Mouse (Mus musculus): ENCODE data around the gene Fpr-rs3. TPM values are rescaled to one million over a fixed set of nuclear protein-coding genes. Genes with fewer than 3 reads are reported as not detected.

Gene Fpr-rs3
- not detected for total RNA-seq (2021)
- long read RNA-seq, experiment 1, result 0 reads
- long read RNA-seq, experiment 2, result 0 reads

GRCm38 (mm10) chr17:20624777-20625176 lies at the start of gene Fpr-rs3:
Fpr-rs3 (minus strand) TSS chr17:20624877.
- no peak for DNase-seq

- DNase-seq, result no peak
Measured at GRCm38 (mm10) chr17:20596323-20596722, 28.4 kb downstream of the Fpr-rs3 start, which contains the start of gene Vmn2r110. Vmn2r110 (minus strand) TSS chr17:20596423.

Other genes with a start within 250 kb of the Fpr-rs3 start
- not detected for gene Vmn1r224, start 210.7 kb downstream of the Fpr-rs3 start, total RNA-seq (2021)
- gene Vmn2r108, start 143.5 kb downstream of the Fpr-rs3 start, total RNA-seq (2021), result not detected
- not detected for gene Vmn1r225, start 126.7 kb downstream of the Fpr-rs3 start, total RNA-seq (2021)
- not detected for gene Vmn2r109, start 60.1 kb downstream of the Fpr-rs3 start, total RNA-seq (2021)
- gene Vmn2r110, start 28.5 kb downstream of the Fpr-rs3 start, total RNA-seq (2021), result not detected
- gene Vmn1r226, start 58.0 kb upstream of the Fpr-rs3 start, total RNA-seq (2021), result not detected
- gene Vmn1r227, start 105.0 kb upstream of the Fpr-rs3 start, total RNA-seq (2021), result not detected
- gene Vmn1r228, start 161.3 kb upstream of the Fpr-rs3 start, total RNA-seq (2021), result not detected
- gene Vmn1r229, start 186.7 kb upstream of the Fpr-rs3 start, total RNA-seq (2021), result not detected
- not detected for gene Vmn1r230, start 215.6 kb upstream of the Fpr-rs3 start, total RNA-seq (2021)